Mouse (Mus musculus) kidney, adult 18-20 months (tissue): Measurements from ENCODE around the gene Rptn.
A peak's percentile ranks its signal among the peaks of the same experiment; 100 is the strongest.
"Not testable (repeated sequence)": the region's sequence is repeated elsewhere in the genome, so short reads cannot be mapped to it uniquely, and the experiment has no call there.

Experiments used
- DNase-seq: peaks from one replicate; pipeline ENCODE4 v3.0.0; 2021

Gene Rptn

GRCm38 (mm10) chr3:93393366-93393765 lies at the start of gene Rptn:
TSS of gene Rptn (plus strand) at chr3:93393699.
- DNase-seq: no peak

- no peak for DNase-seq
Measured at GRCm38 (mm10) chr3:93346896-93347295, 46.6 kb upstream of the Rptn start.

- peak; percentile 50 for DNase-seq
Measured at GRCm38 (mm10) chr3:93360045-93360444, 33.5 kb upstream of the Rptn start.

GRCm38 (mm10) chr3:93361933-93362574 lies 31.4 kb upstream of the Rptn start:
- DNase-seq: no peak

GRCm38 (mm10) chr3:93366966-93367575 lies 26.4 kb upstream of the Rptn start:
- peak; percentile 51 for DNase-seq

GRCm38 (mm10) chr3:93368171-93368570 lies 25.3 kb upstream of the Rptn start:
- DNase-seq: no peak

GRCm38 (mm10) chr3:93373416-93373815 lies 20.1 kb upstream of the Rptn start:
- DNase-seq: no peak

GRCm38 (mm10) chr3:93375196-93375595 lies 18.3 kb upstream of the Rptn start:
- DNase-seq: no peak

- no peak for DNase-seq
Measured at GRCm38 (mm10) chr3:93375601-93376000, 17.9 kb upstream of the Rptn start.

GRCm38 (mm10) chr3:93378146-93378545 lies 15.4 kb upstream of the Rptn start:
- DNase-seq: no peak

GRCm38 (mm10) chr3:93403936-93404335 lies 10.4 kb downstream of the Rptn start:
- DNase-seq: no peak

GRCm38 (mm10) chr3:93406992-93407391 lies 13.5 kb downstream of the Rptn start:
- DNase-seq: peak; percentile 42

GRCm38 (mm10) chr3:93411905-93412304 lies 18.4 kb downstream of the Rptn start:
- no peak for DNase-seq

- DNase-seq: no peak
Measured at GRCm38 (mm10) chr3:93431673-93432072, 38.2 kb downstream of the Rptn start.

GRCm38 (mm10) chr3:93442030-93442429 lies 48.5 kb downstream of the Rptn start, which contains the start of gene Tchh:
TSS of gene Tchh (plus strand) at chr3:93442330.
- no peak for DNase-seq

GRCm38 (mm10) chr3:93443501-93444101 lies 50.1 kb downstream of the Rptn start:
- peak; percentile 51 for DNase-seq

- peak; percentile 76 for DNase-seq
Measured at GRCm38 (mm10) chr3:93444343-93445164, 51.1 kb downstream of the Rptn start.

- peak; percentile 57 for DNase-seq
Measured at GRCm38 (mm10) chr3:93445165-93445705, 51.7 kb downstream of the Rptn start.

GRCm38 (mm10) chr3:93446128-93446755 lies 52.7 kb downstream of the Rptn start:
- peak; percentile 51 for DNase-seq

GRCm38 (mm10) chr3:93446756-93447137 lies 53.2 kb downstream of the Rptn start:
- not testable (repeated sequence) for DNase-seq

- DNase-seq: peak; percentile 76
Measured at GRCm38 (mm10) chr3:93447138-93447841, 53.8 kb downstream of the Rptn start.
